Mouse (Mus musculus): ENCODE measurements around the gene Erf.

- TF ChIP-seq CTCF (IDR thresholded peaks at IDR 0.05) (no peak), EP300 (IDR thresholded peaks at IDR 0.05) (no peak)
Measured at GRCm38 (mm10) chr7:25195148-25195547, 55.4 kb downstream of the Erf start.
